Mouse (Mus musculus): ENCODE measurements at regions not wholly inside any gene's neighbourhood (a gene's known extent, or its start where the extent isn't known, plus 50 kb on each side); places are given as distances from the start of the nearest gene placed in this dataset.

DNA sequence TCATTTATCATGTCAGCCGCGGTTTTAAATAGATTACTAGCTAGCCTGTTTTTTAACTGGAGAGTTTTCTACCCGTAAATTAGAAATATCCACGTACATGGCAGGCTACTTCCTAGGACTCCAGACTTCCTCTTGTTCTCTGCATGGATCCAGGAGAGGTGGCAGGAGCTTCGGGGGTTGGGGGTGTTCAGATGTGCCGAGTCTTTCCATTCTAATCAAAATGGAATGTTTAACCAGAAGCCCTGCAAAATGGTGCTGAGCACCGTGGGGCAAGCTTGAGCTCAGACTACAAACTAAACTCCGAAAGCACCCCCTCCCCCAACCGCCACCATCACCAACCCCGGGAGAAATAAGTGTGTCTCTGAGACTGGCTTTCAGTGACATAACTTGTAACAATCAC lies 73.4 kb upstream of the 4930535I16Rik start:
- no peak for DNase-seq (ENCODE audit: low spot score in 2 of 2)

DNA sequence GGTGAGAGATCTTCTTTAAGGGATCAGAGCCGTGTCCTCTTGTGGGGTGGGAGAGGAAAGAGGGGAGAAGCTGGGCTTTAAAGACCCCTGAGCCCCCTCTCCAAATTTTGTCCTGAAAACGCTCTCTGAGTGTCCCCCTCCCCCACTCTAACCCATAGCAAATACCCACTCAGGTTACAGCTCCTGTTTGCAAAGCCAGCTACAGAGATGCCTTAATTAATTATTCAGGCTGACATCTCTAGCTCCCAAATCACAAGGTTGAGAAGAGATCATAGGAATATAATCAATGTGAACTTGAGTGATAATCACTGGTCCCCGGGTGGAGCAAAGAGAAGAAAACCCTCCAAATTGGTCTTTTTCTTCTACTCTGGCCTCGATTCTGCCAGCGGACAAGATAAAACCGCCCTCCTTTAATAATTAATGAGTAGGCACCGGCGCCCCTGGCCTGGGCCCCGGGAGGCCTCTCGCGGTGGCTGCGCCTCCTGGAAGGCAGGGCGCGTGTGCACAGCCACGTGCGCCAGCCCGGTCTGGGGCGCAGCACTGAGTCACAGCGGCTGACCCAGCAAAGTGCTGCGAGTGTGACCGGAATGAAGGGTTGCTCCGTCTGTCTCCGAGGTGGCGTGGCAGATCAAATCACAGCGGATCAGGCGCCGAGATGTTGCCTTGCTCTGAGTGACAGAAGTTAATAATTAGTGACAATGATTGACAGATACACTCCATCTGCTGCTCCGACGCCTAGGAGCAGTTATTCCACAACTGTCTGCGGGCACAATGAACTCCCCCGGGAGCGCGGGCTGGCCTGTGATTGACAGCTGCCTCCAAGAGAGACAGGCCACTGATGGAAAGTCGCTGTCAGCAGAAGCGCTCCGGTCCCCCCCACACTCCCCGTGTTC lies 72.7 kb upstream of the 4930535I16Rik start:
- peak in 1 of 2 experiments; percentile 5 for DNase-seq (ENCODE audit: low spot score in 2 of 2)

All from right cerebral cortex, postnatal 36 days (tissue).